Mouse (Mus musculus) gastrocnemius, adult 8-10 months (tissue): ENCODE data around the gene Rhoa. TPM values are rescaled to one million over a fixed set of nuclear protein-coding genes. Genes with fewer than 3 reads are reported as not detected.
"Not testable (repeated sequence)": the region's sequence is repeated elsewhere in the genome, so short reads cannot be mapped to it uniquely, and the experiment has no call there.

Experiments
- DNase-seq, 2 experiments: peaks; one replicate each; pipeline ENCODE4 v3.0.0; 2022; ENCODE audit warnings: low spot score in 2 of 2
- total RNA-seq, 4 experiments: library from RNA; stranded (reverse); gene quantifications; 2 replicates each; pipeline ENCODE4 v1.2.4; 2022

The Rhoa gene
- total RNA-seq, 4 experiments from 2014 or later, result 87.6 to 104 (median 99.6) TPM

DNA sequence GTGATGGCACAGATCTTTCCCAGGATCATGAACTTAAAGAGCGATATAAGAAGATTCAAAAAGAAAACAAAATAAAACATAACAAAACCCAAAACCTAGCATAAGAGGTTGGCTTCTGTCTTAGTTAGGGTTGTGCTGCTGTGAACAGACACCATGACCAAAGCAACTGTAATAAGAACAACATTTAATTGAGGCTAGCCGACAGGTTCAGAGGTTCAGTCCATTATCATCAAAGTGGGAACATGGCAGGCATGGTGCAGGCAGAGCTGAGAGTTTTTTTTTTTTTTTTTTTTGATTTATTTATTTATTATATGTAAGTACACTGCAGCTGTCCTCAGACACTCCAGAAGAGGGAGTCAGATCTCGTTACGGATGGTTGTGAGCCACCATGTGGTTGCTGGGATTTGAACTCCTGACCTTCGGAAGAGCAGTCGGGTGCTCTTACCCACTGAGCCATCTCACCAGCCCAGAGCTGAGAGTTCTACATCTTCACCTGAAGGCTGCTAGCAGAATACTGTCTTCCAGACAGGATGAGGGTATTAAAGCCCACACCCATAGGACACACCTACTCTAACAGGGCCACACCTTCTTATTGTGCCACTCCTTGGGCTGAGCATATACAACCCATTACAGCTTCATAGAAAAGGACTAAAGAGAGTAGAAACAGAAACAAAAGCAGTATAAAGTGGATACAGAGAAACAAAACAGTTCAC, 18.2 kb upstream of the Rhoa start:
- DNase-seq, result not testable (repeated sequence)

DNA sequence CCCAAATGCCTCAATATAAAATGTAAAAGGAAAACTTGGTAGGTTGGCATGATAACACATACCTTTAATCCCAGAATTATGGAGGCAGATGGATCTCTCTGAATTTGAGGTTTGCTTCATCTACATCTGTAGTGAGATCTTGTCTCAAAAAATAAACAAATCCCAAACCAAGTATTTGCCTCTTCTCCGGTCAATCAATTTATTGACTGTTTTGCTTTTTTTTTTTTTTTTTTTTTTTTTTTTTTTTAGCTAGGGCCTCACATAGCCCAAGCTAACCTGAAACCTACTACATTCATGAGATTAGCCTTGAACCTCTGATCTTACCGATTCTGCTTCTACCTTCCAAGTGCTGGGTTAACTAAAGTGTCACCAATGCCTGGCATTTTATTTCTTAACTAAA, 16.6 kb upstream of the Rhoa start:
- DNase-seq, result no peak

DNA sequence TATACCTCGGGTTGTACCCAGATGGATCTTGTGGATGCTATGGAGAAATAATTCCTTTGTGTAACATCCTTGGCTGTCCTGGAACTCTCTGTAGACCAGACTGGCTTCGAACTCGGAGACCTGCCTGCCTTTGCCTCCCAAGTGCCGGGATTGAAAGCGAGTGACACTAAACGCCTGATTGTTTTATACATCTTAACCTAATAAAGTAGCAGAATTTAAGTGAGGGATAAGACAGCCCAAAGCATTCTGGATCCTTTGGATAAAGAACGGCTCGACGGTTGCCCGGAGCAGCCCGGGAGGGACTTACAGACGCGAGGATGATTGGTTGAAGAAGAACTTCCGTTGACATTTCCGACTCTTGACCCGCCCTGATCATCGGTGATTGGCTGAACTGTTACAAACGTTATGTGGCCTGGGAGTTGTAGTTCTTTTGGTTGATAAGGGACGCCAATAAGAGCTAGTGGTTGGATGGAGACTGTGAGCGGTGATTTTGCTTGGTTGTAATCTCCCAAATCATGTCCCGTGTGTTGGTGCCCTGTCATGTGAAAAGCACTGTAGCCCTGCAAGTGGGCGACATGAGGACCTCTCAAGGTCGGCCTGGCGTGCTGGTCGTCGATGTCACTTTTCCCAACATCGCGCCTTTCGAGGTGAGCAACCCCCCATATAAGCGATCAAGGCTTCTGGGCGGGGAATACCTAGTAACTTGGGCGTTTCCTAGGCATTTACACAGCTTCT, 15.7 kb upstream of the Rhoa start, which contains the start of gene Nicn1:
TSS of gene Nicn1 (plus strand) at position 414 of the 735 bp plus-strand sequence.
- peak; percentile 87 to 88 for DNase-seq

DNA sequence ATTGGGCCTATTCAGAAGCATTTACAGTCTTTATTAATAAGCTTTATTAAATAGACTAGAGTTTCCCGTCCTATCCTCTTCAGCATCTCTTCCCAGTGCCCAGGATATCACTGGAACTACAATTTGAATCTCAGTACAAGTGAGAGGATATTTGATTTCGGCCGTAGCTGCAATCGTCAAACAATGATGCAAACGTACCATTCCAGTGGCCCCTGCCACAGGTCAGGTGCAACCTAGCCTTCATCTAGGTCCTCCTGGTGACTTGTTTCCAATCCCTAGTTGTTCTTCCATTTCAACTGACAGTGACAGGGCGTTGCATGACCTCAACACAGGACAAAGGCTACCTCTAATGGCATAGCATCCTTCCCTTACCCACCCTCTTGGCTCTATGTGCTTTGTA, 15.2 kb upstream of the Rhoa start:
- no peak for DNase-seq

DNA sequence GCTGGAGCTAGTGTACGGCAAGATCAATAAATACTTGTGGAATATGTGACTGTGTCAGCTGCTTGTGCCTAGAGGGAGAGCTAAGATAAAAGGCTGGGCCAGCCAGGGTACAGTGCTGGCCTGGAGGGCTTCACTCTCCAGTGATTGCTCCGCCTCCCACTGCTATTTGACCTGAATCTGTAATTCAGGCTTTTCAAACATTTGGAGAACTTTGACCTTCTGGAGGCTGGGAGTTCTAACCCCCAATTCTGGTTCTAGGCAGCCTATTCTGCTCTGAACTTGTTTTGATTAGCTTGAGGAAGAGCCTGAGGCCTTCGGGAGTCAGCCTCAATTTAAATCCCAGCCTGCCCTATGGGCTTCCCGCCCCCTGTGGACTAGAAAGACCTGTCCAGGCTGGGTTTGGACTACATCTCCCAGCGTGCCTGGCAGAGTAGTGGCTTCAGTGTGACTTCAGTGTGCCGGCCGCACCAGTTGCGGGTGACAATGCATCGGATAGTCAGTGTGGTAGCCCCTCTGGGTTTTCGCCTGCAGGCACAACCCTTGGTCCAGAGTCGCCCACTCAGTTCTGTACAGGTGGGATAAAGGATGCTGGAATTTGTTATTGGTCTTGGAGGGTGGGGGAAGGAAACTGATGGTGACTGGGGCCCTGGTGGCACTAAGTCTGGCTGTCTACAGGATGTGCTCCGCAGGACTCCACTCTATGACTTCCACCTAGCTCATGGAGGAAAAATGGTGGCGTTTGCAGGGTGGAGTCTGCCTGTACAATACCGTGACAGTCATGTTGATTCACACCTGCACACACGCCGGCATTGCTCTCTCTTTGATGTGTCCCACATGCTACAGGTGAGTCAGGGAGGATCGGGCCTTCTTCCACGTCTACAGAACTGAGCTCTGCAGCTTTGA, 9.2 kb upstream of the Rhoa start, which contains the start of gene Amt:
TSS of gene Amt (plus strand) at position 401 of the 903 bp plus-strand sequence.
- no peak for DNase-seq

DNA sequence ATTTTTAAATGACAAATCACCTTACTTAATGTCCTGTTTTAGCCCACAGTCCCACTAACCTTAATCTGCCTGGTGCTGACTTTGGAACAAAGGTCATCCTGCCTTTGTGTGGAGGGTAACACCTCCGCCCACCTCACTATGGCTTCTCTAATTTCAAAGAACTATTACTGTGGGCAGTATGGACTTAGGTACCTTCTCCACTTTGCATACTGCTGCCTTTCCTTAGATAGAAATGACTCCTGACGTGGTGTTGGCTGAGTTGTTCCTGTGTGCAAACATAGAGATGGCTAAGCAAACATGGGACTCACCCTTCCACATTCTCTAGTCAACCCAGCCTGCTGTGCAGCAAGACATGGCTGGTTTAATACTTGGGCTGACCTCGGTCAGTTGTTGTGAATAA, 4.1 kb upstream of the Rhoa start:
- DNase-seq, result no peak

DNA sequence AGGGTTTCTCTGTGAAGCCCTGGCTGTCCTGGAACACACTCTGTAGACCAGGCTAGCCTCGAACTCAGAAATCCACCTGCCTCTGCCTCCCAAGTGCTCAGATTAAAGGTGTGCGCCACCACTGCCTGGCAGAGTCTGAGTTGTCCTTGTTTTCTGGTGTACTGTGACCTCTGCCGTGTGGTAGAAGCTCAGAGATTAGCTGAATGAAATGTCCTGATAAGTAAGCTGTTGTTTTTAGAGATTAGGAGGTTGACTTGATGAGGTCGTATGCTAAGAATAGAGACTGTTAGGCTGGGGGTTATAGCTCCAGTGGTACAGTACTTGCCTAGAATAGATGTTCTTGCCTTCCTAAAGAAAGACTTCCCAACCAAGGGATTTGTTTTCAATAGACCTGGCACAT, 1.2 kb upstream of the Rhoa start:
- DNase-seq, result no peak

DNA sequence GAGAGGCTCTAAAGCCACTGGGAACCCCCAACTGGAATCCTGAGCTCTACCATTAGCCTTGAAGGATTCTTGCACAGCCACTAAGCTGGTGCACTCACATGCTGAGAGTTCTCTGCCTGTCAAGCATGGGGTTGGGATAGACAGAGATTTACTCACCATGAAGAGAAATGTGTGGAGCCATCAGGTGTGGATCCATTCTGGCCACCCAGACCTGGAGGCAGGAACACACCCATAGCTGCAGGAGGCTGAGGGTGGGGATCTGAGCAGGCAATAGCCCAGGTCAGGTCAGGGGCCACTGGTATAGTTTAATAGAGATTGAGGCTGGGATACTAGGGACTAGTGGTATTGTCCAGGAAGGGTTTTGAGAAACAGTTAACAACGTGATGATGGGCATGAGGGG, 759 bp upstream of the Rhoa start:
- no peak for DNase-seq

DNA sequence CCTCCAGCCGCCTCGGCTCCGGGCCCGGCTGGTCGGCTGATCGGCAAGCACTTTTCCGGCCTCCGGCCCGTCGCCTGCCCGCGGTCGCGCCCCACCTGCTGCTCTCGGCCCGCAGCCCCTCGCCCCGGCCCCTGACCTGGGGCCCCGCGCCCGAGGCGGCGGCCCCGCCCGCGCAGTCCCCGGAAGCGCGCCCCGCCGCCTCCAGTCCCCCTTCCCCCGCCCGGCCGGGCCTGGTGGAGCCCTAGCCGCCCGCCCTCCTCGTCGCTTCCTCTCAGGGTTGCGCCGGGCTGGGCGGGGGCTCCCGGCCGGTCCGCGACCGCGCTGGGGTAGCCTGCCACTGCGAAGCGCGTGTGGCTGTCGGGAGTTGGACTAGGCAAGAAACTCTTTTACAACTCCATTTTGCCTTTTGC, 647 bp downstream of the Rhoa start:
- peak; percentile 63 to 70 for DNase-seq

DNA sequence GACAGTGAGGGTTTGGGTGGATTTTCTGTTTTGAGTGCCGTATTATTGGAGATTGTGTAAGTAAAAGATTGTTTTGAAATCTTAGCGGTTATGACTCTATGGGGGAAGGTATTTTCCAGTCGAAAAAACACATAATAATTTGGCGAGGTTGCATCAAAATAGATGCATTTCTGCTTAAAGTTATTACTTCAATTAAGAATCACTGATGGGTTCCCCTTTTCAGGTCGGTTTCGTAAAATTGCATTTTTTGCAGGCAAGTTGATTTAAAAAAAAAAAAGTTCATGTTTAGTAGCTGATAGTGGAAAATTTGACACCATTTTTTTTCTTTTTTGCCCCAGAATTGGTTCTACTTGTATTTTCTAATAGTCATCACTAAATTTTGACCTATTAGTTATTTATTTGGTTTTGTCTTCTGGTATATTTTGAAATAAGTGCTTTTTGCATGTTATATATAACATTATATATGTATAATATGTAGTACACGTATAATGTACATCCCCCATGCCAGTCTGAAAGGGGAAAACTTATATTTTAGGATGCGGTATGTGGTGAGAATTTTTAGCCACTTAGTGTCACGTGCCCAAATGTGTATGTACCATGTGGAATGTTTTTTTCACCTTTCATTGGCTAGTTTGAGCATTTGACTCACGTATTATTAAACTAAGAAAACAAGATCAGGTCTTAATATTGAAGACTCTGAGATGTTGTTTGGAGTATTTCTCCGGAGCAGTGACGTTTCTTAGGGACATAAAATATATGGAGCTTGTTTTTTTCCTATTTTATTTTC, 1.3 kb downstream of the Rhoa start:
- no peak for DNase-seq

DNA sequence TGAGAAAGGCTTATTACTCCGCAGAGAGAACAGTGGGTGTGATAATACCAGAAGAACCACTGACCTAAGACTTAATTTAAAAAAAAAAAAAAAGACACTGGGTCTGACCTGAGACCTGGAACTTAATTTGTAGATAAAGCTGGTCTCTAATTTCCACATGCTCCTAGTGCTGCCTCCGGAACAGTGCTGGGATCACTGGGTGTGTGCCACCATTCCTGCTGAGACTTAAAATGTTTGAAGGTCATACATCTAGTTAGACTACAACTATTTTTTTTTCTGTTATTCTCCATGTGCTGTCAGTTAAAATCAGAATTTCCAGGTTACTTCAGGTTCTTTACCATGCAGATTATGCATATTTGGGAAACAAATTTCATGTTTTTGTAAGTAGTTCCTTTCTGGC, 2.2 kb downstream of the Rhoa start:
- no peak for DNase-seq

DNA sequence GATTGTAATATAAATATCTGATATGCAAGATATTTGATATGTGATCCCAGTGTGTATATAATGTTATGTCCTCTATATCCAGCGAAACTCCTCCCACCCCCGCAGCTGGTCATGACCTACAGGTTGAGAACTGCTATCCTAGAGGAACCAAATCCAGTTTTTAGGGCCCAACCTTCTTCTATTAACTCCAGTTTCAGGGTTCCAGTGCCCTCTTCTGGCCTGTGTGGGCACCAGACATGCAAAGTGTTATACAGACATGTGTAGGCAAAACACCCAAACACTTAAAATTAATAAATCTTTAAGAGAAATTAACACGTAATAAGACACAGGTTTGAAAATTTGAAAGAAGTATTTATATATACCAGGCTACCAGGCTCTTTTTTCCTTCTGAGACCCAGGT, 11.6 kb downstream of the Rhoa start:
- DNase-seq, result no peak

DNA sequence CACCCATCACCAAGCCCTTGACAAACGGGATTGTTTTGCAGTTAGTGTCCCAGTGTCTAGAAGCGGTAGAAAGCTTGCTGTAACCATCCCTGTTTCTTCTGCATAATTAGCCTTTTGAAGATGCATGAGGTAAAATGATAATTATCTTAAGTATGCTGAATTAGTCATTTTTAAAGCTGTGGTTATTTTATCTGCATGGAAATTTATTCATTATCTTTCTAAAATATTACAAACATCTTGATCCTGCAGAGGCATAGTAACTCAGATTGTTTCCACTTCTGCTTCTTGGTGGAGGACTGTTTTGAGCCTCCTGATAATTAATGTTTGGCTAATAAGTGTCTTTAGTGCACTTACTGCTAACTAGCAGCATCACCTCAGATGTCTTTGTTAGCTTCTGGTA, 12.5 kb downstream of the Rhoa start:
- no peak for DNase-seq

DNA sequence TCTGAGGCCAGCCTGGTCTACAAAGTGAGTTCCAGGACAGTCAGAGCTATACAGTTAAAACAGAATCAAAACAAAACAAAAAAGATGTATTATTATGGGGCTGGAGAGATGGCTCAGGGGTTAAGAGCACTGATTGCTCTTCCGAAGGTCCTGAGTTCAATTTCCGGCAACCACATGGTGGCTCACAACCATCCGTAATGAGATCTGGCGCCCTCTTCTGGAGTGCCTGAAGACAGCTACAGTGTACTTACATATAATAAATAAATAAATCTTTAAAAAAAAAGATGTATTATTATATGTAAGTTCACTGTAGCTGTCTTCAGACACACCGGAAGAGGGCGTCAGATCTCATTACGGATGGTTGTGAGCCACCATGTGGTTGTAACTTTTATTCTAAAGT, 16.1 kb downstream of the Rhoa start:
- DNase-seq, result not testable (repeated sequence)

DNA sequence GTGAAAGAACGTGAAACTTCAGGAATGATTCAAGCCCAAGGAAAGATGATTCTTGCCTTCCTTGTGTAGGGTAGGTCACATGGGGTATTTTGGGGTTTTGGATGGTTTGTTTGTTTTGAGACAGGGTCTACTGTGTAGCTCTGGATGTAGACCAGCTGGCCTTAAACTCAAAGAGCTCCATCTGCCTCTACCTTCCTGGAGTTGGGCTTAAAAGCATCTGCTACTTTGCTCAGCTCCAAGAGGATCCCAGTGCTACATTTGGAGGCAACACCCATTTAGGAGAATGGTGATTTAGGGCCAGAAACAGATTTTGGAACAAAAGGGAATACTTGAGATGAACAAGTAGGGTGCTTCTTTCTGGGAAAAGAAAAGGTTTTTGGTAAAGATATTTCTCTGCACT, 18.9 kb downstream of the Rhoa start:
- no peak for DNase-seq

DNA sequence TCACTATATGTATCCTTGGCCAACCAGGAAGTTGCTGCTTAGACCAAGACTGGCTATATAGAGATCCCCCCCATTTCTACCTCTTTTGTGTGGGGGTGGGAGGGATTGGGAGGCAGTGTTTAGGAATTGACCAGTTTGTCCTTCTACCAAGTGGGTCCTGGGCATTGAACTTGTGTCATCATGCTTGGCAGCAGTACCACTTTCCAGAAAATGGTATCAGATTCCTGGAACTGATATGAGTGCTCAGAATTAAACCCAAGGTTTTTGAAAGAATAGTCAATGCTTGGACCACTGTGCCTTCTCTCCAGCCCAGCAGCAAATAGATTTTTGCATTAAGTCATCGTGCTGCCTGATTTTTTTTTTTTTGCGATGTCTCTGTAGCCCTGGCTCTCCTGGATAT, 19.9 kb downstream of the Rhoa start:
- no peak for DNase-seq

DNA sequence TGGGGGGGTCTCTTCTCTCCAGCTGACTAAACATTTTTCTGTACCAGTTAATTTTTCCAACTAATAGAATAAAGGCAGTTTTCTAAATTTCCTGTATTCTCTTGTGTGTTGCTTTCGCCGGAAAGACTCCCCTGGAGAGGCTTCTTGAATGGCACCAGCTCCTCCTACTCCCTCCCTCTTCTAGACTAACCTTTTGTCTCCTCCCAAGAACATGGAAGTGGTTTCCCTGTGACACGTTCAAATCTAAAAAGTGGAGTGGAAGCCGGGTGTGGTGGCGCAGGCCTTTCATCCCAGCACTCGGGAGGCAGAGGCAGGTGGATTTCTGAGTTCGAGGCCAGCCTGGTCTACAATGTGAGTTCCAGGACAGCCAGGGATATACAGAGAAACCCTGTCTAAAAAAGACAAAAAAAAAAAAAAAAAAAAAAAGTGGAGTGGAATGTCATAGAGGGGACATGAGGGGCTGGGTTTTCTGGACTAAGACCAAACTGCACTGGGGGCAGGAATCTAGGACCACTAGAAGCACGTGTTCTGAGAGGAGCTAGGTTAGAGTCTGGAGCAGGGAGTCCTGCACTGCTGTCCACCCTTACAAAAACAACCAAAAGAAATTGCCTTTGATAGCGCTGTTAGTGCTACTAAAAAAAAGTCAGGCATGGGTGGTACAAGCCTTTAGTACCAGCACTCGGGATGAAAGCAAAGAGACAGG, 32.1 kb downstream of the Rhoa start:
- no peak for DNase-seq

DNA sequence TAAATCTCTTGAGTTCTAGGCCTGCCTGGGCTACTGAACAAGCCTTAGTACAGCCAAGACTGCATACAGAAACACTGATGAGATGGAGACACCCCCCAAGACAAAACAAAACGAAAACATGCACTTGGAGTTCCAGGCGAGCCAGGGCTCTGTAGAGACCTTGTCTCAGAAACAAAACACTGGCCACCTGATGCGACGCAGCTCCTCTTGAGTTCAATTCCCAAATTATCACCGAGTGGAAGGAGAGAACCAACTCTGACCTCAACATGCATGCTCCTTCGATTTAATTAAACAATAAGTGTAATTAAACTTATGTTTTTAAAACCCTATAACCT, 32.6 kb downstream of the Rhoa start:
- DNase-seq, result no peak

DNA sequence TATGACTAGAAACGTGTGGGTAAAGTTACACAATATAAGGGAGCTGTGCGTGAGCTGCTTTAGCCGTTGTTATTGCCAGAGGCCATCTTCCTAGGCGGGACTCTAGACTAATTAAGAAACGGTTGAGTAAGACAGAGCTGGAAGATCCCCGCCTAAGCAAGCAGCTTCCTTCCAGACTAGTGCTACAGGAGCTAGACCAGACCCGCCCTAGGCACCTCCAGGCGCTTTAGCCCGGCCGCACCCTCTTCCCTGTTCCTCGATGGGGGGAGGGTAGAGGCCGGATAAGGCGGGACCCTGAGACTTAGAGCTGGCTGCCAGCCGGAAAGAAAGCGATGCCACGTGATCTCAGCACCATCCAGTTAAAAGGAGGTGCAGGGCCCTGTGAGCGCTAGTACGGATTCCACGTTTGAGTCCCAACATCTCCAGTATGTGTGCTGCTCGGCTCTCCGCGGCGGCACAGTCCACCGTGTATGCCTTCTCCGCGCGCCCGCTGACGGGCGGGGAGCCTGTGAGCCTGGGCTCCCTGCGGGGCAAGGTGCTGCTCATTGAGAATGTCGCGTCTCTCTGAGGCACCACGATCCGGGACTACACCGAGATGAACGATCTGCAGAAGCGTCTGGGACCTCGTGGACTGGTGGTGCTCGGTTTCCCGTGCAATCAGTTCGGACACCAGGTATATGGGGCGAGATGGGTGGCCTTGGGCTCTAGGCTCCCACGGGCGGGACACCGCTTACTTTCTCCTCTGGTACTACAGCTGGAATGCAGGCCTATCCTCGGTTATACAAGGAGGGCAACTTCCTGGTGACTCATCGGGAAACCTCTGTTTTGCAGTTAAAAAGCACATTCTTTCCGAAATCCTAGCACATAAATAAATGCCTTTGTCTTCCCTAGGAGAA, 33.2 kb downstream of the Rhoa start, which contains the start of gene Gpx1:
TSS of gene Gpx1 (plus strand) at position 18 of the 896 bp plus-strand sequence.
- peak; percentile 80 to 88 for DNase-seq

DNA sequence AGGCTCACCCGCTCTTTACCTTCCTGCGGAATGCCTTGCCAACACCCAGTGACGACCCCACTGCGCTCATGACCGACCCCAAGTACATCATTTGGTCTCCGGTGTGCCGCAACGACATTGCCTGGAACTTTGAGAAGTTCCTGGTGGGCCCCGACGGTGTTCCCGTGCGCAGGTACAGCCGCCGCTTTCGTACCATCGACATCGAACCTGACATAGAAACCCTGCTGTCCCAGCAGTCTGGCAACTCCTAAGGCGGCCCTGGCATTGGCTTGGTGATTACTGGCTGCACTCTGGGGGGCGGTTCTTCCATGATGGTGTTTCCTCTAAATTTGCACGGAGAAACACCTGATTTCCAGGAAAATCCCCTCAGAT, 33.9 kb downstream of the Rhoa start:
- no peak for DNase-seq
